Mouse (Mus musculus) activated CD4-positive, CD25-positive, alpha-beta regulatory T cell, adult 4 months (primary cell): ENCODE data around the gene Vps50. TPM values are rescaled to one million over a fixed set of nuclear protein-coding genes. Genes with fewer than 3 reads are reported as not detected.
"Not testable (repeated sequence)": the region's sequence is repeated elsewhere in the genome, so short reads cannot be mapped to it uniquely, and the experiment has no call there.

Experiments used
- ATAC-seq: one replicate; pipeline ENCODE4 v1.8.0; 2017
- polyA plus RNA-seq, 2 experiments: library from polyadenylated mRNA; unstranded; fragments of 100-300 nt; shearing (Covaris generic); gene quantifications; one replicate each; pipeline ENCODE4 v1.2.1; 2017

Gene Vps50
- 10 to 100 TPM; 14.9 to 20.5 TPM for polyA plus RNA-seq

GRCm38 (mm10) chr6:3498162-3498848 is at the start of gene Vps50, which contains the start of gene Hepacam2:
Vps50 (plus strand) TSS chr6:3498382.
Hepacam2 (minus strand) TSS chr6:3498298.
- peak; percentile 99 for ATAC-seq

GRCm38 (mm10) chr6:3454421-3454820 is 43.8 kb upstream of the Vps50 start:
- no peak for ATAC-seq

DNA sequence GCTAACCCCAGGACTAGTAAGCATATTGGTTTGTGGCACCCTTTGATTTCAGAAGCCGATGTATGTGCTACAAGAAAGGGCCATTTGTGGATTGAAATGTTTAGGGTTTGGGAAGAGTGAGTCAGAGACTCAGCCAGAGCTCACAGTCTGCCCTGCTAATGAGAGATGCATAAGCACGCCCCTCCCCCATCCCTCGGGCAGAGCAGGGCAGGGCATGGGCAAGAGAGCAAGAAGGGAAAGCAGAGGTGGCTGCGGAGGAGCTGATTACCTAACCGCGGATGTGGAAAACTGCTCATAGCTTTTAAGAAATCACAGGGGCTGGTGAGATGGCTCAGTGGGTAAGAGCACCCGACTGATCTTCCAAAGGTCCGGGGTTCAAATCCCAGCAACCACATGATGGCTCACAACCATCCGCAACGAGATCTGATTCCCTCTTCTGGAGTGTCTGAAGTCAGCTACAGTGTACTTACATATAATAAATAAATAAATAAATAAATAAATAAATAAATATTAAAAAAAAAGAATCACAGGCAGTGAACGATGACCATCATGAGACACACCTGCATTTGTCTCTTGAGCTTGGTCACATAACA is 42.1 kb upstream of the Vps50 start:
- ATAC-seq = no peak

DNA sequence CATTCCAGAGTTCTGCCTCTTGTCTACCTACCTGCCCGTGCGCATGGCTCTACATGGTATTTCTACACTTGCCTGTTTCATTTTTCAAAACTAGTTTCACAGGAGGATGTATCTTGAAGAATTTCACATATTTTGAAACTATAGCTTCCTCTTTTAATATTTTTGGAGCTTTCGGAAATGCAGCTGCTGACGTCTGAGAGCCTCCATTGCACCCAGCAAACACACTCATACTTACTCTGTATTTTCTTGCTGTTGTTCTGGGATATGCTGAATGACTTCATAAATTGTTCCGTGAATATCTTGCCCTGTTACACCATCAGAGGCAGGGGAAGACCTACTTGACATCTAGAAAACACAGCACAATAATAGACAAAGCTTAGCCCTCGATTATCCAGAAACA is 35.2 kb upstream of the Vps50 start:
- ATAC-seq = no peak

DNA sequence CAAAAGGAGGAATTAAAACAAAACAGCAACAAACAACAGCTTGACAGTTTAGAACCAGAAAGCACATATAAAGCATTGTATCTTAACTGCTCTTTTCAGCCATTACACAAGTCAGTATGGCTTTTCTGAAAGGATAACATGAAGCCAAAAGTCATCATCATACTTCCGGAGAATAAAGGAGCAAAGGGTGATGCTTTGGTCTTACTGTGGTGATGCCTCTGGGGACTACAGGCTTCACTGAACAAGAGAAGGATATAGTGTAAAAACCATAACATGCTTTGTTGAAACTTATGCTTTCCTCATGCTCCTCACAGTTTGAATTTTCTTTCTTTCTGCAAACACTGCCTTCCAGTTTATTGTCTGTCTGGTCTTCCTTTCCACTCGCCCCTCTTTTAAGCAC is 34.6 kb upstream of the Vps50 start:
- ATAC-seq = no peak

GRCm38 (mm10) chr6:3468627-3469026 is 29.6 kb upstream of the Vps50 start:
- ATAC-seq = no peak

GRCm38 (mm10) chr6:3470706-3471105 is 27.5 kb upstream of the Vps50 start:
- ATAC-seq = no peak

DNA sequence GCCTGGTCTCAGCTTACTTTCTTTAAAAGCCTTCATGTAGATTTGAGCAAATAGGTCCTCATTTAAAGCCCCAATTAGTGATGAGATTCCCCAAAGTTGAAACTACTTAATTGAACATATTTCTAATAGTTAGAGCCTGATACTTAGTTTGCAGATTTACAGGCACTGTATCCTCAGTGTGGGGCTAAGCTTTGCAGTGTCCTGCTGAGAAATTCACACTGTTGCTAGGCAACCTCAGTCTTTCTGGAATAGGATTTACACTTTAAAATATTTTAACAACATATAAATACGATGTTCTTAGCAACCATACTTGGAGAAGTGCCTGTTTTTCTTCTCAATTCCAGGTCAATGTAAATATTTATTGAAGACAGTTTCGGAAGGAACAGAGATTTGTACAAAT is 21.9 kb upstream of the Vps50 start:
- ATAC-seq = no peak

GRCm38 (mm10) chr6:3479853-3480252 is 18.3 kb upstream of the Vps50 start:
- ATAC-seq = no peak

DNA sequence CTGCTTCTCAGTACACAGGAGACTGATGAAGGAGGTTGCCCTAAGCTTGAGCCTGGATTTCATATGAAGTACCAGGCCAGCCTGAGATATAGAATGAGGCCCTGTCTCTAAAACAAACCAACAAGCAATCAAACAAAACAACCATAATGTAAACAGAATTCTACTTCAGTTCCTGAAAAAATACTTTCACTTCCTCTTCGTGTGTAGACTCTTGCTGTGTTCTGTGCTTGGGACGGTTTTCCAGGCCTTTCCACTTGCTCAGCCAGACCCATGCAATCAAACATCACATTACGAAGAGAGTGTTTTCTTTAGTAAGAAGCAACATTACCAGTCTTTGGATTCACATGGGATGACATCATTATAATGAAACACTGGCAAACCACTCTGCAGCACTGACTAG is 16.5 kb upstream of the Vps50 start:
- ATAC-seq = no peak

DNA sequence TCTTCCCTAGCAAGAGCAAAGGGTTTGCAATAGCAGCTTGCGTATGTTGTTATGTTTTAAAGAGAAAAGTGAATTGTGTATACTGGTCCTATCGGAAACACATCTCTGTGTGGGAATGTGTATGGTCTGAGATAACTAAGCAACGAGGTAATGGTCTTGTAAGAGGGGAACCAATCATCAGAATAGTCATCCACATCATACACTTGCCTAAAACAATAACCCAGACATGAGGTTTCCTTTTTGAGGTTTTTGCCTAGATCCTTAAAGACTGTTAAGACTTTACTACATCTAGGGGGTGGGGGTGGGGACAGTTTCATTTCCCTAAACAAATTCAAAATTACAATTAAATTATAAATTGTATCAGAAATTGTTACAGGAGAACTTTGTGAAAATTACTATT is 13.0 kb upstream of the Vps50 start:
- no peak for ATAC-seq

DNA sequence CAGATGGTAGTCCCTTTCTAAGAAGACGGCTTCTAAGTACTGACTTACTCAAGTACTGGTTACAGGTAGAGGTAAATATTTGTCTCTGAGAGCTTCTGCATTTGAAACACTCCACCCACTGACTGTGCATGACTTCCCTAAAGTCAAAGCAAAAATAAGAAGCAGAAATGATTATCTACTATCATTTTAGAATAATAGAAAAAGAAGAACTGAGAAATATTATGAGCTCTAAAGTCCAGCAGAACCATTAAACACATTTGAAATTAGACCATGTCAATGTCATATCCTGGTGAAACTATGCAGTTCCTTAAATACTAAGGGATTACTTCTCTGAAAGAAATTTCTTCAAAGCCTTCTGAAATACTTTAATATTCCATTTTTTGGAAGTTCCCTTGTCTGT is 10.8 kb upstream of the Vps50 start:
- no peak for ATAC-seq

GRCm38 (mm10) chr6:3494285-3494684 is 3.9 kb upstream of the Vps50 start:
- no peak for ATAC-seq

DNA sequence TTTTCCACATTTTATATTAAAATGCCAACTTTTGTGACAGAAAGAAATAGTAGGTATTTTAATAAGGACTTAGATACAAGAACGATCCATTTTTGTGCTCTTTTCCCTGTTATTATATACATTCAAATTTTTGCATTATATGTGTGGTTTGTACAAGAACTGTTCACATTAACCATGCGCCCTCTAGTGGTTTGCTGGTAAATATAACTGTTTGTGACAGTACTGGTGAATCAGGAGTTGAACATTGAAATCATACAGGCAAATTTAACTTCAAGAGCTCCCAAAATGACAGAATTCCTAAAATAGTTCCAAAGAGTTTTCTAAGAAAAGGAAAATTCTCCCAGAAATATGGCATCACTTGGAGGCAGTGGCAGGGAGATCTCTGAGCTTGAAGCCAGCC is 2.0 kb upstream of the Vps50 start:
- ATAC-seq = no peak

DNA sequence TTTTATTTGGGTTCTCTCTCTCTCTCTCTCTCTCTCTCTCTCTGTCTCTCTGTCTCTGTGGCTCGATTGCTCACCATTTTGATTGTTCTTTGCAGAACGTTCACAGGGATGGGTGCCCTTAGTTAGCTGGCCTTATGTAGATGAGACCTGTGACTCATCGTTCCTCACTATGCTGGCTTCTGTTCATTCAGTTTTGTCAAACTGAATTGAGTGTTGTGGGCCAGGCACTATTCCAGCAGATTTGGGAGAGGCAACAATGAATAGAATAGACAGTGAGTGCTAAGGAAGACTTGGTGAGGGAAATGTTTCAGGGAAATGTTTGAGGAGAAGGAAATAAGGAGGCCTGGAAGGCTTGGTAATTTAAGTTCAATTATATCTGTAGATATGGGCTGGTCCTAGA is 2.1 kb downstream of the Vps50 start:
- ATAC-seq = no peak

GRCm38 (mm10) chr6:3505289-3505688 is 7.1 kb downstream of the Vps50 start:
- no peak for ATAC-seq

DNA sequence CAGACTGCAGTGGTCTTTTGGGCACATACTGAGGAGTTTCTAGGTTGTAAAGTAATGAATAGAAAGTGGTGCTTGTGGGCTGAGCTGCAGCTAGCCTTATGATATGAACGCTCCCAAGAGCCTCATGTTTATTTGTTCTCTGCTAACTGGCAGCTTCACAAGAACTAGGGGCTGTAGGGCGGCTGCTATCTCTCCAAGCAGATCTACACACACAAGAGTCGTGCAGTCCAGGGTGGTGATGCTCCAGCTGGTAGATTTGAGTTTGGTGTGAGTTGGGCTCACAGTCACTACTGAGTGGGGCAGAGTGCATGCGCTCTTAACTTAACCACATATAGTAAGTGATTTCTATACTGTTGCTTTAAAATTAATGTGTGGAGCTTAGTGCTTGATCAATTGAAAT is 8.9 kb downstream of the Vps50 start:
- ATAC-seq = no peak

GRCm38 (mm10) chr6:3508151-3508550 is 10.0 kb downstream of the Vps50 start:
- not testable (repeated sequence) for ATAC-seq

DNA sequence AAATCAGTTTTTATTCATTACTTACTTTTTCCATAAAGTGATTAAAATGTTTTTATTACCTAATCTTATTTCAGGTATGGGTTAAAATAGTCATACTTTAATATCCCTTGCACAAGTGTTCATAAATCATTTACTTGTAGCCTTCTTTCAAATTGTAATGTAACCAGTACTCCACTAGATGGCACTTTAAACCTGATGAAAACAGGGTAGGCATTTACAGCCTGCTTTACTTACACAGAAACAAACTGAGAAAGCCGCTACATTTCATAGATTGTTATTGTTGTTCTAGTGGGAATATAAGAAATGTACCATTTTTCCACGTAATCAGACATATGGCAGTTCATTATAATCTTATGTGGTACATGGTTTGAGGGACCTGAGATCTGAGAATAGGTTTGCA is 11.6 kb downstream of the Vps50 start:
- ATAC-seq = peak; percentile 71

GRCm38 (mm10) chr6:3511116-3511515 is 12.9 kb downstream of the Vps50 start:
- no peak for ATAC-seq

GRCm38 (mm10) chr6:3511612-3512011 is 13.4 kb downstream of the Vps50 start:
- ATAC-seq = no peak

DNA sequence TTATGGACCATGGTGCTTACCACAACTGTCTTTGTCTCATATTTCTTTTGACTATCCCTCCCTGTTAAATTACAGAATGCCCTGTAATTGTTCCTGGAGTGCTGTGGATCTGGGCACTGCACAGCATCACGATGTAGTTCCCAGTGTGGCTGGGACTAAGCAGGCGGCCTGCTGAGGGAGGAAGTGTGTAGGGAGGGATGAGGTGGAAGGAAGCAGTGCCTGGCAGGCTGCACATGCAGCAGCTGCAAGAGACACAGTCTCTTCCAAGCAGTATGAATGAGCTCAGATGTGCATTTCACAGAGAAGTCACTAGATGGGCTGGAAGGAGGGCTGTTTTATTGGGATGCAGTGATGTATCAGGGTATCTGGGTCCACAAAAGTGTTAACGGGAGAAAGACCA is 14.4 kb downstream of the Vps50 start:
- no peak for ATAC-seq

DNA sequence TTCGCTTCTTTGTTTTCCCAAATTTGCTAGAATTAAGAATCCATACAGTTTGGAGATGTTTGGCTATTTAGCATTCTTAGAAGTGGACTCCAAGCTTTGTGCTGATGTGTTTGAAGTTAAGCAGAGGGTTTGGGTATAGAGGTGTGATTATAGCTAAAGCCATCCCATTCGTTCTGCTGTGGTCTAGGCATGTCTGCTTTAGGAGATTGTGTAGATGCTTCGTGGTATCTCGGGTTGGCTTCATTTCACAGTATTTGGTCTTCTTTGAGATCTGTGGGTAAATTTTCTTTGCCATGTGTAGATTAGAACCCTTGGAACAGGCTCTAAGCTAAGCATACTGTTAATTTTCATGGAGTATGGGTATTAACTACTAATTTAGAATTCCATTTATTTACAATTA is 30.0 kb downstream of the Vps50 start:
- no peak for ATAC-seq

DNA sequence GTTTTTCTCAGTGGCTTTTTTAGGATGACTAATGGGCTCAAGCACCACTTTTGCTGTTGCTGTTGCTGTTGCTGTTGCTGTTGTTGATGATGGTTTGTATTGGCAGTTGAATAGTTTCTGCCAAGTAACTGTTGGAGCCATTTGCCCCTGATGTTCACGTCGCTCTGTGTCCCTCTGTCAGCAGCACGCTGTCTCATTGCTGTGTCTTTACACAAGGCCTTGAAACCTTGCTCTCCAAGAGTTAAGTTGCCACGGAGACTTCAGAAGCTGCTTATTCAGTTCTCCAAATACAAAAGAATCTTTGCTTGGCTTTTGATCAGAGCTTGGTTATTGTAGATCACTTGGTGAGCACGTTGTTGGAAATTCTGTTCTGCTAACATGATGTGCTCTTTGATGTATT is 33.3 kb downstream of the Vps50 start:
- ATAC-seq = no peak

- ATAC-seq = peak; percentile 49
These were observed 37.9 kb downstream of the Vps50 start for GRCm38 (mm10) chr6:3536048-3536447.
